Mouse (Mus musculus) gastrocnemius, adult 2 months (tissue): ENCODE data around the gene Rhox7b. TPM values are rescaled to one million over a fixed set of nuclear protein-coding genes. Genes with fewer than 3 reads are reported as not detected.
"Not testable (repeated sequence)": the region's sequence is repeated elsewhere in the genome, so short reads cannot be mapped to it uniquely, and the experiment has no call there.

Experiments
- DNase-seq: peaks from one replicate; pipeline ENCODE4 v3.0.0; 2022
- H3K27ac ChIP-seq: fragments of 200-600 bp; 2 replicates; pipeline ENCODE4 v1.8.1; 2022; ENCODE audit warnings: mild to moderate bottlenecking
- H3K4me3 ChIP-seq: fragments of 200-600 bp; 2 replicates; pipeline ENCODE4 v1.8.1; 2022; ENCODE audit warnings: mild to moderate bottlenecking, moderate library complexity
- CTCF ChIP-seq: fragments of 200-600 bp; IDR thresholded peaks from 2 replicates; pipeline ENCODE4 v1.8.1; 2022; ENCODE audit warnings: antibody characterized with exemption, mild to moderate bottlenecking, moderate library complexity
- intact Hi-C: fragments of 180-260 bp; cut with DNase I; formaldehyde crosslinking; loops from one replicate; pipeline ENCODE4 v1.15.1; 2025
- long read RNA-seq, 2 experiments: library from polyadenylated mRNA; stranded (forward); transcript quantifications; one replicate each; pipeline ENCODE4 v2.0.0; 2021
- total RNA-seq, 2 experiments: library from RNA; stranded (reverse); gene quantifications; 2 replicates each; pipeline ENCODE4 v1.2.3; 2021

Rhox7b gene
- not detected for total RNA-seq
- long read RNA-seq, experiment 1: 0 reads
- long read RNA-seq, experiment 2: 0 reads

DNA sequence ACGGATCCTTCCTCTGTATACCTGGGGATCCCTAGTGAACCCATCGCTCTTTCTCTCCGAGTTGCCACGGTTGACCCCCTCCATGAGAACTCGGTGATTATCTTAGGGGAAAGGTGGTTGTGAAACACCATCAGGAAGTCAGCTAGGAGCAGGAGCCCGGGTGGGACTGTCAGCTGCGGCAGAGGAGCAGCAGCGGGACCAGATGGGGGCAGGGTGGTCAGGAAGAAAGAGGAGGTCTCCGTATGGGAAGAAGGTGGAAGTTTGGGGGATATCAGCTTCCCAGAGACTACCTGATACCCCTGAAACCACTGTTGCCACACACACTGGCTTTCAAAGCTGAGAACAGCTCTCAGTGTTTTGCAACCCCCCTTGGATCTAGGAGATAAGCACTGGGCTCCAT, at the start of gene Rhox7b:
Rhox7b (minus strand) TSS at position 101 of the 400 bp plus-strand sequence.
- intact Hi-C loops, DNase-seq, H3K4me3 ChIP-seq, H3K27ac ChIP-seq: not testable (repeated sequence)

DNA sequence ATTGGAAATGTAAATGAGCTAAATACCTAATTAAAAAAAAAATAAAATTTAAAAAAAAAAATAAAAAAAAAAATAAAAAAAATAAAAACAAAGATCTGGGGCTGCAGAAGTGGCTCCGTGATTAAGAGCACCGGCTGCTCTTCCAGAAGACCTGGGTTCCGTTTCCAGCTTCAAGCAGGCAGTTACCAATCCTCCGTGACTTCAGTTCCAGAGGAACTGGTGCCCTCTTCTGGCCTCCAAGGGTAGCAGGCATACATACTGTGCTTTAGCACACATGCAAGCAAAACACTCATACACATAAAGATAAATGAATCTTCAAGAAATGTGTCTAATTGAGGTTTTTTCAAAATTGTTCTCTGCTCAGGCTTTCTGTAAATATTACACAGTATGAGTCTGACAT, 19.3 kb upstream of the Rhox7b start:
- DNase-seq: no peak
- intact Hi-C loops: no loop called here
- TF ChIP-seq CTCF: peak; percentile 43

DNA sequence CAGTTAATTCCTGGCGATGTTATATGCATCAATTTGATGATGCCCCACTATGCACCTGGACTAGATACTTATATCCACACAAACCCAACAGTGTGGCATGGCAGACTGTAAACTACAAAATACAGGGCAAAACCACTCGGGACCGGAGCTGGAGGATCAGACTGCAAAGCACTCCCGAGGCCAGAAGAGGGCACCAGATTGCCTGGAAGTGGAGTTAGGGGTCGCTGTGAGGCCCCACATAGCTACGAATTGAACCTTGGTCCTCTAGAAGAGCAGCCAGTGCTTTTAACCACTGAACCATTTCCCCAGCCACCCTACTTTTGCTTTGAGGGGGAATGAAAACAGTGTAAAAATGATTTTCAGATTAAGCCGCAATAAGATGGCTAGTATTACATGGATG, 11.5 kb upstream of the Rhox7b start:
- Histone ChIP-seq H3K27ac (no peak overlapping the region), H3K4me3 (no peak overlapping the region)
- intact Hi-C loops: no loop called here
- no peak for DNase-seq
- TF ChIP-seq CTCF: peak; percentile 23; the same call in 1 of the 2 replicates

More for the DNA sequence above, 19.3 kb upstream of the Rhox7b start:
- Histone ChIP-seq H3K4me3 (no peak overlapping the region), H3K27ac (no peak overlapping the region)

DNA sequence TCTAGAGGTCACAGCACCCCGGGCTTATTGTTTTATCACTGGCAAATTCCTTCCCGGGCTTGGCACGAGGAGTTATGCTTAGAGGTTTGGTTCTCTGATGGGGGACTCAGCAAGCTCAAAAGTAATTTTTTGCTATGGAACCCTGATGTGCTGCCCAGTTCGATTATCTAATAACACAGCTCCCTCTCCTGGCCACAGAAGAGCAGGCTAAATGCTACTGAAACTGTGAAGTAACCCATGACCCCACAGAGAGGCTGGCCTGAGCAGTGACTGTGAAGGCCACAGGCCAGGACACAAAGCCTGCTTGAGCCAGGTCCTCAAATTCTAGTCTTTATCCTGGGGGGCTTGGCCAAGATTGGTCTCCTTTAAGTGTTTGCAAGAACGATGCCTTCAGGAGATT, 6.7 kb upstream of the Rhox7b start:
- H3K4me3 ChIP-seq: no peak overlapping the region
- intact Hi-C loops: no loop called here

DNA sequence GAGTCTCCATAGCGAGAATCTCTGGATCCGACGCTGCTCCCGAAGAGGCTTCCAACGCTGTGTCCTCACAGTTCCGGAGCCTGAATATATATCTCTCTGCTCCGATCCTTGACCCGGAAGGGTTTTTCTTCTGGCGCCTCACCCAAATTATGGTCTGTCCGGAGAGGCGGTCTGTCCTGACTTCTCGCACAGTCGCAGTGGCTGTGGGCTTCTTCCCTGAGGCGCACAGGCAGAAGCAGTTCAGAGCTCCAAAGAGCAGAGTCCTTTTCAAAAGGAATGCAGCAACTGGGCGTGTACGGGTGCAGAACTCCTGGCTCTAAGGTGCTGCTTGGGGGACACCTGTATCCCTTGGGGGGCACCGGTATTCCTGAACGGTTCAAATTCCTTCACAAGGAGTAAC, 4.6 kb upstream of the Rhox7b start, which contains the start of gene Rhox9:
Rhox9 (minus strand) TSS at position 101 of the 400 bp plus-strand sequence.
- H3K4me3 ChIP-seq, H3K27ac ChIP-seq, DNase-seq, intact Hi-C loops: not testable (repeated sequence)

More for the DNA sequence above, 6.7 kb upstream of the Rhox7b start:
- peak; percentile 22; the same call in 1 of the 2 replicates for TF ChIP-seq CTCF
- DNase-seq: no peak
- no peak overlapping the region for H3K27ac ChIP-seq

DNA sequence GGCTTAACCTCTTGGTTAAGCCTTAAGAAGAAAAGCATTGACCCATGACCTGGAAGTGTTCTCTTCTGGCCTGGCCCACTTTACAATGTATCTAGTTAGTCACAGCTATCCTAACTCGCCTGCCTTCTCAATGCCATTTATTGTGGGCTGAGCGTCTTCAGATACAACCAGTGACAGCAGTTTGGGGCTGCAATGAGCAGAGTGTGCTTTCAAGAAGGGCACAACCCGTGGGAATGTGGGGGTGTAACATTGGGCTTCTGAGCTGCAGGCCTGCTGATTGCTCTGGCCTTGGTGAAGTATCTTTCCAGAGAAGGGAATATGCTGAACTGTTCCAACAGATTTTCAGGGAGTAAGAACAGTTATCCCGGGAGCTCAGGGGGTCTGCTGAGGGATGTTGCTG, 18.2 kb downstream of the Rhox7b start, which contains the start of gene Rhox8:
Rhox8 (minus strand) TSS at position 101 of the 400 bp plus-strand sequence.
- Histone ChIP-seq H3K27ac (no peak within 1 kb of the TSS), H3K4me3 (no peak within 1 kb of the TSS)
- intact Hi-C loops: no loop called here
- no peak for DNase-seq
- no peak for TF ChIP-seq CTCF

DNA sequence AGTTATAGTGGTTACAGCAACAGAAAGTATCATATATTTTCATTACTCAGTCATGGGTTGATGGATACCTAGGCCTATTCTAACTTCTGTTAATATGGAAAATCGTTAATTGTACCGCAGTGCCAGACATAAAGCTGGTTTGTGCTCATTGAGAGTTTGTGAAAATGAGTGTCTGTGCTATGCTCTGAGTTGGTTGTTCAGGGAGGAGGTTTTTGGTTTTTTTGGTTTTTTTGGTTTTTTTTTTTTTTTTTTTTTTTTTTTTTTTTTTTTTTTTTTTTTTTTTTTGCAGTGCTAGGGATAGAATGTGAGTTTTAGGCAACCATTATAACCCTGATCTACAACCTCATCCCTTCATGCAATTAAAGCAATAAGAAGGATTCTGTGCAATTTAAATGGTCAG, 25.4 kb downstream of the Rhox7b start:
- no peak for DNase-seq
- no peak for TF ChIP-seq CTCF

More for the DNA sequence above, 25.4 kb downstream of the Rhox7b start:
- intact Hi-C loops: no loop called here
- Histone ChIP-seq H3K4me3 (no peak overlapping the region), H3K27ac (no peak overlapping the region)

Other genes with a start within 250 kb of the Rhox7b start
- not detected for gene Rhox4g, start 245.9 kb downstream of the Rhox7b start, total RNA-seq
- gene Rhox3h, start 228.5 kb downstream of the Rhox7b start, total RNA-seq: not detected
- not detected for gene Rhox2h, start 224.0 kb downstream of the Rhox7b start, total RNA-seq
- gene Rhox5, start 92.4 kb downstream of the Rhox7b start, total RNA-seq: not detected
- not detected for gene Rhox6, start 70.3 kb downstream of the Rhox7b start, total RNA-seq
- gene Rhox7a, start 65.5 kb downstream of the Rhox7b start, total RNA-seq: not detected
- gene Rhox8, start 18.3 kb downstream of the Rhox7b start, total RNA-seq: not detected
- not detected for gene Rhox9, start 4.5 kb upstream of the Rhox7b start, total RNA-seq
- gene Btg1-ps1, start 121.6 kb upstream of the Rhox7b start, total RNA-seq: not detected
- not detected for gene Btg1-ps2, start 145.9 kb upstream of the Rhox7b start, total RNA-seq
- not detected for gene Rhox10, start 169.2 kb upstream of the Rhox7b start, total RNA-seq
- not detected for gene Rhox11, start 187.9 kb upstream of the Rhox7b start, total RNA-seq
- not detected for gene Rhox12, start 213.7 kb upstream of the Rhox7b start, total RNA-seq
- gene Rhox13, start 224.0 kb upstream of the Rhox7b start, total RNA-seq: not detected